Mouse (Mus musculus) left cerebral cortex, postnatal 14 days (tissue): ENCODE results near the gene Ypel2. TPM values are rescaled to one million over a fixed set of nuclear protein-coding genes. Genes with fewer than 3 reads are reported as not detected.

ENCODE experiments used
- DNase-seq, 2 experiments: peaks; one replicate each; pipeline ENCODE4 v3.0.0; 2021 to 2022; ENCODE audit warnings: low spot score in 2 of 2, mixed read lengths in 1 of 2
- intact Hi-C: fragments of 180-260 bp; cut with DNase I; formaldehyde crosslinking; loops from one replicate; pipeline ENCODE4 v1.15.1; 2025
- total RNA-seq, 2 experiments: library from RNA; stranded (reverse); gene quantifications; 2 replicates each; pipeline ENCODE4 v1.2.3; 2021

The Ypel2 gene
- total RNA-seq, 2 experiments from 2014 or later: 37.9 to 41.1 TPM

GRCm38 (mm10) chr11:86969041-86969821 is 24.3 kb downstream of the Ypel2 start:
- DNase-seq: no peak
- intact Hi-C loops: no loop called here

- intact Hi-C loops: no loop called here
- DNase-seq: no peak
These were observed 26.0 kb downstream of the Ypel2 start for GRCm38 (mm10) chr11:86967506-86967905.

- intact Hi-C loops: no loop called here
- DNase-seq: no peak
These were observed 26.8 kb downstream of the Ypel2 start for GRCm38 (mm10) chr11:86966696-86967095.

- intact Hi-C loops: no loop called here
These were observed 28.4 kb downstream of the Ypel2 start for GRCm38 (mm10) chr11:86965079-86965478.

GRCm38 (mm10) chr11:86963698-86964097 is 29.8 kb downstream of the Ypel2 start:
- intact Hi-C loops: no loop called here
- DNase-seq: no peak

More at GRCm38 (mm10) chr11:86965079-86965478, 28.4 kb downstream of the Ypel2 start:
- DNase-seq: no peak

- intact Hi-C loops: no loop called here
- no peak for DNase-seq
These were observed 30.5 kb downstream of the Ypel2 start for GRCm38 (mm10) chr11:86963027-86963426.

GRCm38 (mm10) chr11:86962362-86962761 is 31.1 kb downstream of the Ypel2 start:
- intact Hi-C loops: no loop called here
- DNase-seq: no peak

GRCm38 (mm10) chr11:86961510-86962303 is 31.8 kb downstream of the Ypel2 start:
- DNase-seq: no peak
- intact Hi-C loops: no loop called here

GRCm38 (mm10) chr11:86960331-86960730 is 33.2 kb downstream of the Ypel2 start:
- intact Hi-C loops: no loop called here

GRCm38 (mm10) chr11:86958721-86959675 is 34.5 kb downstream of the Ypel2 start:
- no peak for DNase-seq
- intact Hi-C loops: loop anchor here (5.0 kb wide), 1 partner anchor 33 kb away; the partner anchor contains the start of gene Ypel2

More at GRCm38 (mm10) chr11:86960331-86960730, 33.2 kb downstream of the Ypel2 start:
- no peak for DNase-seq

GRCm38 (mm10) chr11:86958182-86958581 is 35.3 kb downstream of the Ypel2 start:
- DNase-seq: no peak
- intact Hi-C loops: loop anchor here (5.0 kb wide), 1 partner anchor 34 kb away; the partner anchor contains the start of gene Ypel2

GRCm38 (mm10) chr11:86956363-86956762 is 37.1 kb downstream of the Ypel2 start:
- DNase-seq: no peak
- intact Hi-C loops: loop anchor here (5.0 kb wide), 1 partner anchor 36 kb away; the partner anchor contains the start of gene Ypel2

- no peak for DNase-seq
These were observed 38.8 kb downstream of the Ypel2 start for GRCm38 (mm10) chr11:86954616-86955270.

GRCm38 (mm10) chr11:86953096-86953495 is 40.4 kb downstream of the Ypel2 start:
- no peak for DNase-seq
- intact Hi-C loops: no loop called here

More at GRCm38 (mm10) chr11:86954616-86955270, 38.8 kb downstream of the Ypel2 start:
- intact Hi-C loops: loop anchor here (5.0 kb wide), 1 partner anchor 38 kb away; the partner anchor contains the start of gene Ypel2

GRCm38 (mm10) chr11:86952659-86953058 is 40.8 kb downstream of the Ypel2 start:
- intact Hi-C loops: no loop called here
- DNase-seq: no peak

GRCm38 (mm10) chr11:86951672-86952071 is 41.8 kb downstream of the Ypel2 start:
- DNase-seq: no peak
- intact Hi-C loops: no loop called here

- intact Hi-C loops: no loop called here
- DNase-seq: no peak
These were observed 43.0 kb downstream of the Ypel2 start for GRCm38 (mm10) chr11:86950491-86950890.

GRCm38 (mm10) chr11:86949951-86950441 is 43.5 kb downstream of the Ypel2 start:
- intact Hi-C loops: no loop called here
- DNase-seq: no peak
